Mouse (Mus musculus) left cerebral cortex, adult 18-20 months (tissue): ENCODE measurements around the gene Tet3. TPM values are rescaled to one million over a fixed set of nuclear protein-coding genes. Genes with fewer than 3 reads are reported as not detected.
"Not testable (repeated sequence)": the region's sequence is repeated elsewhere in the genome, so short reads cannot be mapped to it uniquely, and the experiment has no call there.

Source experiments
- DNase-seq, 2 experiments: peaks; one replicate each; pipeline ENCODE4 v3.0.0; 2021 to 2022; ENCODE audit warnings: low spot score in 2 of 2, mixed read lengths in 1 of 2
- total RNA-seq, 2 experiments: library from RNA; stranded (reverse); gene quantifications; 2 replicates each; pipeline ENCODE4 v1.2.3; 2021

Gene Tet3
- total RNA-seq, 2 experiments from 2014 or later, result 60.8 to 75.9 TPM

GRCm38 (mm10) chr6:83381510-83382491 is 77.1 kb downstream of the Tet3 start:
- DNase-seq, result no peak

DNA sequence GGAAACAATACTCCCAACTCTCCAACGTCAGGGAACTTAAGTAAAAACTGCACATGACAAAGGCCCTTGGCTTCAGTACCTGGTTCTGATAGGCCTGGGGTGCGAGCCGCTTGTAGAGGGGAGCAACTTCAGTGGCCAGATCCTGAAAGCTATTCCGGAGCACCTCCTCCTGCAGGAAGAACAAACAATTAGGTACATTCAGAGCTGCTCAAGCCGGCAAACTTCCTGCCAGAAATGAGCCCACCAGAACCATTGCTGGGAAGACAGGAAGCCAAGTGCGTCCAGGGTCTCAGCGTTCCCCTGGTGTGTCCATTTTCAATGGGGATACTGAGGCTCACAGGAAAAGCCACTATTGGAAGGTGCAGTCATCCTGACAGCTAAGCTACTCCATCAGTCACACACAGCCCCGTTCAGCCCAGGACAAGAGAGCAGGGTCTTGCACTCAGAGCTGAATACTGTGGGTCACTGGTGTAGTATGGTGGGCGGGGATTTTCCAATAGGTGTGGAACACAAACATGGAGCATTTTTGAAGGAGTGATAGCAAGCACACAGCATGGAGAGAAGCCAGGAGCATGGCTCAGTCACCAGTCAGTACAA is 85.1 kb downstream of the Tet3 start:
- no peak for DNase-seq

DNA sequence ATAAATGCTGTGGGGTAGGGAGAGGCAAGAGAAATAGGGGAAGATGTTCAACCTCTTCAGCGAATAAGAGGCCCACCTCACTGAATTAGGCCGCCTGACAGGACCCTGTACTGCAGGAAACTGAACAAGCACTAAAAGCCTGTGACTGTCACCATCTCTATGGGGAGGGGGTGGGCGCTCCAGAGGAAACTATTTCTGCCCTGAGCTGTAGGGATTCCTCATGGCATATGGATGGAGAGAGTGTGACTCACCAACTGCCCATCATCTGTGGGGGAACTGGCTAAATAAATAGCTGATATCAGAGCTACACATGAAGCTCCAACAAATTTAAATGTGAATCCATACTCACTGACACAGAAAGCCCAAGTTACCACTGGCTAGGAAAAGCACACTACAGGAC is 87.5 kb downstream of the Tet3 start:
- DNase-seq, result peak in 1 of 2 experiments; percentile 38

DNA sequence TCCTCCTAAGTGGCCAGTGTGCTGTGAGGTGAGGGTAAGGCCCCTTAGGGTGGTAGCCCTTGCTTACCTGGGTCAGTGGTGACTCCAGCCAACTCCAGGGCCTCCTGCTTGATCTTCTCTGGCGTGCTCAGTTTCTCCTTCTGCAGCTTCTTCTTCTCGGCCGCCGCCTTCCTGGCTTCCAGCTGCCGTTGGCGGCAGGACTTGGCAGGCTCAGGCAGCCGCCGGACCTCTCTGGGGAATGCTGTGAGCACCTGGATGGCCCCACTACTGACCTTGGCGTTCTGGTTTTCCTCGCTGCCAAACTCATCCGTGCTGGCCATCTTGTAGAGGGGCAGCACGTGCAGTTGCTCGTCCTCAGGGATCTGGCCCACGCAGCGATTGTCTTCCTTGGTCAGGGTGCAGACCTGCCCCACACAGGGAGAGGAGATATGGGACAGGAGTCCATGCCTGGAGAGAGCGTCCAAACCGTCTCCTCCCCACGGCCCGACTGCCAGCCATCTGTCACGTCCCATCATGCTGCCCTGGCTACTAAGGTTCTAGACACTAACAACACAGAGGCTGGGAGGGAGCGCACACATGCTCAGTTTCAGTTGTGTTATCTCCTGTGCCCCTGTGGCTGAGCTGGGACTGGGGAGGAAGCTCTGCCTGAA is 88.4 kb downstream of the Tet3 start:
- no peak for DNase-seq

DNA sequence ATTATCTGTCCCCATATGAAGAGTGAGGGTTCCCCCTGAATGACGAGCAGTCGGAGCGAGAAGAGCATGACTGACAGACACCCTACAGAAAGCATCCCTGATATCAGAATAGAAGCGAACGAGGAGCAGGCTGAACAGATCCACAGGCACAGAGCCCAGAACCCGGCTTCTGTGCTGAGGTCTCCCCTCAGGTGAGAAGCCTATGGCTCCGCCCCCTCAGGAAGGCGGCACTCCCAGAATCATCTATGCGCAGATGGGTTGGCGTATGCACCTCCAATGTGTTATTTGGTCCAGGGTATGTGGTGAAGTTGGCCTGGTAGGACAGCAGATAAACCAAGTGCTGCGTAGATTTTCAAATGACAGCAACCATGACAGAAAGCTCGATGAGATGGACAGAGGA is 95.8 kb downstream of the Tet3 start:
- DNase-seq, result no peak

- no peak for DNase-seq
Measured at GRCm38 (mm10) chr6:83361523-83362248, 97.2 kb downstream of the Tet3 start.

DNA sequence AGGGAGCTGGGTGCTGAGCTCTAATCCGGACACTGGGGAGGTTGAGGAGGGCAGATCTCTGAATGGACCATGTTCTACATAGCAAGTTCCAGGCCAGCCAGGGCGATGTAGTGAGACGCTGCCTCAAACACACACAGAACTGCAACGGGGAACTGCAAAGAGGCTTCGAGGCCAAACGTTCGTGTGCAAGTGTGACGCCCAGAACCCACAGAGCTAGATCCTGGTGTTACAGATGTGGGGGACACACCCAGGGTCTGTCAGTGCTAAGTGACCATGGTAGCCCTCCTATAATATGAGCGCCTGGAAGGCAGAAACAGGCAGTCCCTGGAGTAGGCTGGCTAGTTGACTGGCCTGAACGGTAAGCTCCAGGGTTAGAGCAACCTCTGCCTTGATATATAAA is 101.4 kb downstream of the Tet3 start:
- no peak for DNase-seq

DNA sequence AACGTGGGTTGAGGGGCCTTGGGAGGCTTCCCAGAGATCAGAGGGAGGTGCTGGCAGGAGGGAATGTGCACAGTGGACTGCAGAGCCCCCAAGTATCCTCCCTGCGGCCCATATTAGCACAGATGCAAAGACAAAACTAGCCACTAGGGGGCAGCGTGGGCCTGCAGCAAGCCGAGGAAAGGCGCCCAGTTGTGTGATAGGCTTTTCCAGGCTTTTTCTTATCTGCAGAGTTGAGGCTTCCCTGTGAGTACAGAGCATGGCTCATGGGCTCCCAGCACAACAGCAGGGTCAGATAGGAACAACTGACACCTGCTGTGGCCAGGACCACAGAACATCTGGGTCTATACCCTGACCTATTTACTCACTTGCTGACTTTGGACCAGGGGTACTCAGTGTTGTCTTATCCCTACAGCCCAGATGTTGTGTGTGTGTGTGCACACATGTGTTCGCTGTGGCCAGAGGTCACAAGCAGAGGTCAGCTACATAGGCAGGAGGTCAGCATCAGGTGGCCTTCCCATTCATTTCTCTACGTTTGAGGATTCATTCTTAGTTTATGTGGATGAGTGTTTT is 102.2 kb downstream of the Tet3 start:
- peak; percentile 86 to 92 for DNase-seq

GRCm38 (mm10) chr6:83354856-83355781 is 103.8 kb downstream of the Tet3 start:
- DNase-seq, result no peak

- DNase-seq, result no peak
Measured at GRCm38 (mm10) chr6:83352666-83353410, 106.0 kb downstream of the Tet3 start.

GRCm38 (mm10) chr6:83351490-83352160 is 107.3 kb downstream of the Tet3 start:
- DNase-seq, result no peak

GRCm38 (mm10) chr6:83350851-83351405 is 108.0 kb downstream of the Tet3 start:
- DNase-seq, result no peak

- DNase-seq, result no peak
Measured at GRCm38 (mm10) chr6:83350172-83350571, 108.7 kb downstream of the Tet3 start.

DNA sequence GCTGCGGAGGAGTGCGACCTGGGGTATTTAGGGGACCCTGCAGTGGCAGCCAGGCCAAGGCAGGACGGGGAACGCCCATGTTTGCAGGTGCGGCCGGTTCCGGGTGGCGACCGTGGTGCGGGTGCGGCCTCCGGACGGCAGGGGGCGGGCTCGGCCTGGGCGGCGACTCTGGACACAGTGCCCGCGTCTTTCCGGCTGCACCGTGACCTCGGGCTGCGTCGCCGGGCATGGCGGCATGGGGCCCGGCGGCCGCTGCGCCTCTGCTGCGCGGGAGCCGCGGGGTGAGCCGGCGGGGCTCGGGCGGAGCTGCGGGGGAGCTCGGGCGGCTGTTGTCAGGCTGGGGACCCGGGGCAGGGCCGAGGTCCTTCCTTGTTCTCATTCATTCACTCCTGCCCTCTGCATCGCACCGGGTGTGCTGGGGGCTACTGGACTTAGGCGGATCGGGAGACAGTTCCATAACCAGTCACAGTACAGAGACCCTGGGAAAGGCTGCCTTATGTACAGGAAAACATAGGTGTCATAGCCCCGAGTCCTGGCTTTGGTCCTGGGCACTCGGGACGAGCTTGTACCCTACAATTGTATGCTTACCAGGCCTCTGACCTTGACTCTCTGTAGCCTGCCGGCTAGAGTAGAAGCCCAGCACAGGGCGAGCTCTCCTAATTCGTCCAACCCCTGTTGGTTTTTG is 109.5 kb downstream of the Tet3 start:
- peak; percentile 91 to 92 for DNase-seq

DNA sequence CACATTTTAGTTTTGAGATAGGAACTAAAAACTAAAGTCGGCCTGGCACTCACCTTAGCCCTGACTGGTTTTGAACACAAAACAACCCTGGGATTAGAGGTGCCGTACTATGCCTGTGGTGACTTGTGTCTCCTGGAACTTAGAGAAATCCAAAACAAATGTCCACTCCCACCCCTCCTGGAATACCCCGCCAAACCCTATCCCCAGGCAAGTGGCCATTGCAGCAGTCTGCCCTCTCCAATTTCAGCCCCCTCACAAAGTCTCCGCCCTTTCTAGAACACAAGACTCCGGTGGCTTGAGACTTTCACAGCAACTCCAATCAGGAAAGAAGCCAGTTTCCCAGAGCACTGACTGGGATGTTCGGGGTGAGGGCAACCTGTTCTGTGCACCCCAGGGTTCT is 110.0 kb downstream of the Tet3 start, which contains the start of gene Bola3:
Gene Bola3 (plus strand): TSS at position 275 of the 400 bp plus-strand sequence.
- no peak for DNase-seq

DNA sequence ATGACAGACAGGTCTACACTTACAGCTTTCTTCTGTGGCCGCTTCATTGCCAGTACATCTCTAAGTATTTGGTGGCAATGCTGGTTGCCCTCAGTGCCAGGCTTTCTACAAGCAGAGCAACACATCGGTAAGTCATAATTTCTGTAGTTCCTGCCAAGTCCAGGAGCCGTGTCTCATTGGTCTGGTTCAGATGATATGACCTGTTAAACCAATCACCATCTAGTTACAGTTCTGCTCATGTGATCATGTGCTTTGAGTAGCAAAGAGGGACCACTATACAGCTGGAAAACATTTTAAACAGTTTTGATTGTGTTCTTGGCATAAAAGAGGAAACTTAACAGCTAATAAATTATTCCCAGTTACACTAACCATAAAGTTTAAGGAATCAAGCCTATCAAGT is 111.0 kb downstream of the Tet3 start:
- no peak for DNase-seq

DNA sequence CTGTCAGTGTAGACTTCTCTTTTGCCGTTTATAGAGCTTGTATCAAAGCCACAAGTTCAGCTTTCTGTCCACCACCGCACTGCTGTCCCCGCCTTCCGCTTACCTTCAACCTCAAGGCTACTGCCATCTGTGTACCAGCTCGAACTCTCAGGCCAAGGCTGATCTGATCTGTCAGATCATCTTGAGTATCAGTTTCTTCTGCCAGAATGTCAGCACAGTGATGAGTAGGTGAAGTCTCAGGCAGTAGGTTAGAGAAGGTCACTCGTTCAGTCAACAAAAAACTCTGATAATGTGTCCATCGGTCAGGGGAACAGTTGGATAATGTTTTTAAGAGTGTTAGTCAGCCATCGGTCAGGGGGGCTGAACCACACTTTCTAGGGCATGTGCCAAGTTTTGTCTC is 113.6 kb downstream of the Tet3 start:
- not testable (repeated sequence) for DNase-seq

DNA sequence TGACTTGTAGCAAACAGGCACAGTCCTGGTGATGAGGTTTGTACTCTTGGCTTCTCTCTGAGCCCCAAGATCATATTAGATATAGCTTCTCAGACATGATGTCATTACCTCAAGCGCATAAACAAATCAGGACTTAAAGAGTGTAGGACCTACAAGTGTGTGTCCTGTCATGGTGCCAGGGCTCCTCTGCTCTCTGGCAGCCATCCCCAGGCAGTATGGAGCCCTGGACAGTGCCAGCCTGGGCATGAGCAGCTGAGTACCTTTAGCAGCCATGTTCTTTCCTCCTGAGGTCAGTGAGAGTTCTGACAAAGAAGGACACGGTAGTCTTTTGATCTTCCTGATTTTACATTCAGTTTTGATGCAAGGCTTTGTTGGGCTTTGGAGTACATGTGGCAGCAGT is 115.9 kb downstream of the Tet3 start:
- DNase-seq, result no peak
